Mouse (Mus musculus) kidney, postnatal 0 days (tissue): Measurements from ENCODE around the gene Fbf1. TPM values are rescaled to one million over a fixed set of nuclear protein-coding genes. Genes with fewer than 3 reads are reported as not detected.

Source experiments
- ATAC-seq: fragments of 200-750 bp; cut with Nextera tagmentation; replicated peaks from 2 replicates; pipeline ENCODE4 v1.8.0; 2017; ENCODE audit warnings: low read depth, moderate number of reproducible peaks, moderate TSS enrichment, moderate library complexity; ENCODE audit not compliant: low FRiP score
- DNase-seq: peaks from one replicate; pipeline ENCODE4 v3.0.0-alpha.2; 2016; ENCODE audit warnings: low spot score
- H3K27ac ChIP-seq: fragments of 300-500 bp; sonication (generic); 2 replicates; pipeline ENCODE4 v1.5.1; 2014; ENCODE audit warnings: mild to moderate bottlenecking
- H3K27me3 ChIP-seq: fragments of 300-500 bp; sonication (generic); 2 replicates; pipeline ENCODE4 v1.6.1; 2014; ENCODE audit warnings: low read length, mixed read lengths; ENCODE audit not compliant: insufficient read depth
- H3K36me3 ChIP-seq: fragments of 300-500 bp; sonication (generic); 2 replicates; pipeline ENCODE4 v1.6.1; 2014; ENCODE audit warnings: low read length, mixed read lengths; ENCODE audit not compliant: insufficient read depth
- H3K4me1 ChIP-seq: fragments of 300-500 bp; sonication (generic); replicated peaks from 2 replicates; pipeline ENCODE4 v1.6.1; 2014; ENCODE audit warnings: antibody characterized with exemption, low read length, mixed read lengths; ENCODE audit not compliant: insufficient read depth
- H3K4me2 ChIP-seq: fragments of 300-500 bp; sonication (generic); 2 replicates; pipeline ENCODE4 v1.6.1; 2014; ENCODE audit warnings: mild to moderate bottlenecking, low read length, moderate library complexity, mixed read lengths
- H3K4me3 ChIP-seq: fragments of 300-500 bp; sonication (generic); replicated peaks from 2 replicates; pipeline ENCODE4 v1.5.1; 2014; ENCODE audit warnings: low read depth, low read length
- H3K9ac ChIP-seq: fragments of 300-500 bp; sonication (generic); 2 replicates; pipeline ENCODE4 v1.6.1; 2014; ENCODE audit warnings: low read depth, low read length
- H3K9me3 ChIP-seq: fragments of 300-500 bp; sonication (generic); replicated peaks from 2 replicates; pipeline ENCODE4 v1.6.1; 2016; ENCODE audit warnings: low read length, inconsistent platforms, mixed read lengths
- CTCF ChIP-seq: IDR thresholded peaks from 2 replicates; pipeline ENCODE4 v1.5.1; 2016; ENCODE audit warnings: antibody characterized with exemption, low read depth, mild to moderate bottlenecking, moderate library complexity
- WGBS: fragments of 180-500 bp; shearing (Covaris S2); extraction: QIAGEN DNeasy Blood & Tissue Kit; methylation state at CpG from one replicate; pipeline ENCODE4 v1.1.7; 2014; 5-methylcytosine and 5-hydroxymethylcytosine counted together
- polyA plus RNA-seq: library from polyadenylated mRNA; unstranded; fragments of >200 nt; fragmentation: Nextera tagmentation; extraction: Ambion mirVana; gene quantifications from 2 replicates; pipeline ENCODE4 v1.2.1, GENCODE M21; 2015

The Fbf1 gene
- polyA plus RNA-seq, 1 experiment from 2014 or later = 16.8 TPM

DNA sequence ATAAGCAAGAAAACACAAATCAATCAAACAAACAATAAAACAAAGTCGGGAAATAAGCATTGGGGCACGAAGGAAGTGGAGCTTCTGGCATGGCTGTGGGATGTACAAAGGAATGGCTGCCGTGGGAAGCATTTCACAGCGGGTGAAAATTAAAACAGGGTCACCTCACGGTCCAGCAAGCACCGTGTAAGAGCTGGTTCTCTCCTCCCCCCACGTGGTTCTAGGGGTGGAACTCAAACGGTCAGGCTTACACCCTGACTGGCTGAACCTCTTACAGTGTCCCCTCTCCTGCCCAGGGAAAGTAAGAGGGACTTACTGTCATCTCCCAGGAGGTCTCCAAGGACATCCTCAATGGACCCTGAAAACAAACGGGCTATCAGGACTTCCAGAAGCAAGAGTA is 5.0 kb downstream of the Fbf1 start:
- Histone ChIP-seq H3K36me3 (peaks cover 19% of the 10 kb centered on the region; the same call in 1 of the 2 replicates), H3K9me3 (no peaks in the 10 kb centered on the region), H3K4me1 (peaks cover 20% of the 10 kb centered on the region), H3K9ac (0 out of 2 replicates have a peak overlapping the region, but pooled peaks have one; percentile 5), H3K4me2 (no peak overlapping the region), H3K27me3 (no peaks in the 10 kb centered on the region), H3K27ac (peak overlapping the region; percentile 54), H3K4me3 (no peak overlapping the region)
- WGBS = 17% methylated on average over 9 of the region's 9 CpGs
- DNase-seq (peak; percentile 74), ATAC-seq (peak; percentile 73)
- TF ChIP-seq CTCF = no peak

DNA sequence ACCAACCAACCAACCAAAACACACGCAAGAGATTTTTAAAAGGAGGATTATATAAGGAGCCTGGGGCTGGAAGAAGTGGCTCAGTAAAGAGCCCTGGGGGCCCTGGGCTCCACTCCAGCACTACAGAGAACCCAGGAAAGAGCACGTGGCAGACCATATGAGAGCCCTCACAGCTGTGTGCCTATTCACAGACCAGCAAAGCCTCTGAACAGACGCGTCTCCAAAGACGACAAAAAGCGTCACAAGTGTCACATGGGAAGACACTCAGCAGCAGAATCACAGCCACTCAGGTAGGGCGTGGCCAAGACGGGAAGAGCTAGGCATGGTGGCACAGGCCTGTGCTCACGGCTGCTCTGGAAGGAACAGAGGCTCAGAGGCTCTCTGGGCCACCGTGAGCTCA is 5.8 kb downstream of the Fbf1 start:
- Histone ChIP-seq H3K27ac (no peak overlapping the region), H3K9me3 (no peaks in the 10 kb centered on the region), H3K4me1 (peaks cover 19% of the 10 kb centered on the region), H3K4me3 (no peak overlapping the region), H3K36me3 (peaks cover 26% of the 10 kb centered on the region; the same call in 1 of the 2 replicates), H3K4me2 (no peak overlapping the region), H3K9ac (no peak overlapping the region), H3K27me3 (no peaks in the 10 kb centered on the region)
- no peak for TF ChIP-seq CTCF
- no peak for DNase-seq
- no peak for ATAC-seq
- 78% methylated on average over 10 of the region's 10 CpGs for WGBS

DNA sequence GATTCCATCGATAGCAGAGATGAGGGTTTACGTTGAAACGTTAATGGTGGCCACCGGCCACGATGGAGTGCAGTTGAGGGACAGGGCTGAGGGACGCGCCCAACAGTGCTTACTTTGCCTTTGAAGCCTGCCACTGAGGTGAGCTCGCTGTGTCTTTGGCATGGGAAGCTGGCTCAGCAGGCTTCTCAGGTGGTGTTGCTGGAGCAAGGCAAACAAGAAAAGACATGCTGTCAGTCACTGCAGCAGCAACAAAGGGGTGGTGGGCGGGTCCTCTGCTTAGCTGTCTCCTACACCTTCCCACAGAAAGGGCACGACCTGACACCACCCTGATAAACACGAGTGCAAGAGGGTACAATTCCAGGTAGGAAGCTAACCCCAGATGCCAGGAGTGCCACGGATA is 6.7 kb downstream of the Fbf1 start:
- H3K4me1 ChIP-seq = peaks cover 12% of the 10 kb centered on the region; the same call in 1 of the 2 replicates
- H3K4me3 ChIP-seq = no peak overlapping the region
- H3K27me3 ChIP-seq = no peaks in the 10 kb centered on the region
- no peak overlapping the region for H3K27ac ChIP-seq
- no peak overlapping the region for H3K4me2 ChIP-seq
- TF ChIP-seq CTCF = no peak
- H3K9me3 ChIP-seq = no peaks in the 10 kb centered on the region
- DNase-seq = no peak
- peaks cover 33% of the 10 kb centered on the region; the same call in 1 of the 2 replicates for H3K36me3 ChIP-seq
- 70% methylated on average over 12 of the region's 12 CpGs for WGBS
- H3K9ac ChIP-seq = no peak overlapping the region
- ATAC-seq = no peak

DNA sequence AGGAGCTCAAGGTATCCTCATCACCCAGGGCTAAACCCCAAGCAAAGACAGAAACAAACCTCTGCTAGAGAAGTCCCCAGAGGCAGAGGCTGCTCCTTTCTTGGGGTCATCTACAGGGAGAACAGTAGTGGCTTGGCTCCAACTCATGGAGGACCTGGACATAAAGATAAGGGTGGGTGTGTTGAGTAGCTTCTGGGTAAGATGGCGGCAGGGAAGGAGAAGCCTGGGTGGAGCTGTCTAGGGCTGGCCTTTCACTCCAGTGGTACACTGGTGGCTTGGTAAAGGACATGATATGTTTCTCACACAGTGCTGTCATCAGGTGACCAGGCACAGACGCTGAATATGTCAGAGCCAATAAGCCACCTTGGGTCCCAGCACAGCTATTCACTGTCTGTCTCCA is 17.0 kb downstream of the Fbf1 start:
- no peak overlapping the region for H3K27ac ChIP-seq
- no peaks in the 10 kb centered on the region for H3K4me1 ChIP-seq
- TF ChIP-seq CTCF = no peak
- no peak overlapping the region for H3K9ac ChIP-seq
- 94% methylated on average over 2 of the region's 2 CpGs for whole genome bisulfite sequencing
- DNase-seq (no peak), ATAC-seq (no peak)
- no peaks in the 10 kb centered on the region for H3K9me3 ChIP-seq
- no peak overlapping the region for H3K4me2 ChIP-seq
- peaks cover 68% of the 10 kb centered on the region for H3K36me3 ChIP-seq
- no peaks in the 10 kb centered on the region for H3K27me3 ChIP-seq
- no peak overlapping the region for H3K4me3 ChIP-seq

DNA sequence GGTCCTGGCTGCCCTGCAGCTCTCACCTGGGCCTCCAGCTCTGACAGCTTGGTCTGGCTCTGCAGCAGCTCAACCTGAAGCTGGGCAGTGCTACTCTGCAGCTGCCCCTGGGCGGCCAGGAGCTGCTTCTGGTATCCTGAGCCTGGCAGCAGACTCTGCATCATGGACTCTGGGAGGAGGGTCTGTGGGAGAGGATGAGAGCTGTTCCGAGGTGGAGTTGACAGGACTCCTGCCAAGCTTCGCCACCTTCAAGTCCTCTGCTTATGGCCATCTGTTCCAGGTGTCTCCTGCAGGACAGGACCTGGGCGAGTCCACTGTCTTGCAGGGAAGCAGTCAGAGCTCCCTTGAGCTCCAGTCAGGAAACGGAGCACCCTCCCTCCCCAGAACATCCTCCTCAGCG is 18.6 kb downstream of the Fbf1 start:
- H3K27ac ChIP-seq = no peak overlapping the region
- DNase-seq (no peak), ATAC-seq (no peak)
- H3K9me3 ChIP-seq = no peaks in the 10 kb centered on the region
- H3K9ac ChIP-seq = no peak overlapping the region
- 84% methylated on average over 6 of the region's 6 CpGs for WGBS
- H3K4me1 ChIP-seq = no peaks in the 10 kb centered on the region
- no peak overlapping the region for H3K4me2 ChIP-seq
- H3K27me3 ChIP-seq = no peaks in the 10 kb centered on the region
- no peak for TF ChIP-seq CTCF
- peaks cover 61% of the 10 kb centered on the region for H3K36me3 ChIP-seq
- no peak overlapping the region for H3K4me3 ChIP-seq

- Histone ChIP-seq H3K36me3 (peaks cover 58% of the 10 kb centered on the region), H3K9ac (no peak overlapping the region), H3K4me1 (no peaks in the 10 kb centered on the region), H3K27me3 (no peaks in the 10 kb centered on the region), H3K4me2 (no peak overlapping the region), H3K4me3 (no peak overlapping the region), H3K27ac (no peak overlapping the region), H3K9me3 (no peaks in the 10 kb centered on the region)
- ATAC-seq = no peak
- no peak for DNase-seq
- TF ChIP-seq CTCF = no peak
- 70% methylated on average over 20 of the region's 20 CpGs for WGBS
Observed at GRCm38 (mm10) chr11:116148761-116149221, 19.2 kb downstream of the Fbf1 start.
